ENCODE assay signal across 8 mouse cellular contexts in genomic region chr7:84528796-84529533, GRCm38 (mm10). TPM values are rescaled to one million over a fixed set of nuclear protein-coding genes. Genes with fewer than 3 reads are reported as not detected.
DNase-seq lines count a peak whose midpoint lies in the region; ATAC-seq and TF ChIP-seq lines count a peak whose summit lies in the region.

Gene Gm2115, plus strand, starts transcription at chr7:84528954.

- no peaks in the 10 kb centered on the region for H3K4me1 ChIP-seq in lung, postnatal 0 days (ENCODE audit: insufficient read depth, low read depth, low read length)

- peak within 1 kb of the TSS; percentile 30 for H3K4me3 ChIP-seq in lung, postnatal 0 days (ENCODE audit: low read depth, low read length)

- peak within 1 kb of the TSS; percentile 56 for H3K4me2 ChIP-seq in lung, postnatal 0 days (replicated peaks; ENCODE audit: low read depth, low read length)

- ATAC-seq in lung, postnatal 0 days: peak; percentile 81

- under 1% methylated on average over 52 of the region's 52 CpGs for WGBS in lung, postnatal 0 days

- H3K27me3 ChIP-seq in lung, postnatal 0 days (replicated peaks; ENCODE audit: insufficient read depth, low read length): peaks cover 11% of the 10 kb centered on the region; the same call in 1 of the 2 replicates

- no peaks in the 10 kb centered on the region for H3K36me3 ChIP-seq in lung, postnatal 0 days (ENCODE audit: insufficient read depth, low read length)

- H3K27ac ChIP-seq in lung, postnatal 0 days (ENCODE audit: low read length): no peak within 1 kb of the TSS

- no peaks in the 10 kb centered on the region for H3K9me3 ChIP-seq in lung, postnatal 0 days (ENCODE audit: low read length)

- no peak for TF ChIP-seq EP300 in lung, postnatal 0 days (IDR thresholded peaks at IDR 0.05)

- peak; percentile 18 for DNase-seq in ovary, adult 18-20 months (ENCODE audit: low spot score)
- no peak for DNase-seq in ovary, postnatal 10 days (ENCODE audit: low spot score)
- peak; percentile 46 for DNase-seq in embryo, embryonic 9.5 days (ENCODE audit: extremely low spot score)
- peak; percentile 61 for DNase-seq in heart, postnatal 4 days
- DNase-seq in layer of hippocampus, adult 8-10 months (ENCODE audit: low spot score in 2 of 2): peak; percentile 13 to 48
- DNase-seq in lung, postnatal 0 days (ENCODE audit: low spot score): peak; percentile 69
- DNase-seq in right cerebral cortex, postnatal 10 days (ENCODE audit: low spot score in 2 of 2): peak; percentile 38 to 65
- DNase-seq in natural killer cell, adult 2 months (ENCODE audit: low spot score in 2 of 2): no peak

- H3K9ac ChIP-seq in lung, postnatal 0 days (replicated peaks; ENCODE audit: low read depth): no peak within 1 kb of the TSS

- TF ChIP-seq CTCF in lung, postnatal 0 days (IDR thresholded peaks at IDR 0.05): no peak

RNA-seq across cellular contexts. Expression of gene Gm2115, which starts in this region (rescaled TPM):
- under 1 TPM; 0.07 TPM for total RNA-seq in heart, postnatal 4 days (2021)
- 10 to 100 TPM; 56.1 to 86.9 (median 68.5) TPM for total RNA-seq in layer of hippocampus, adult 8-10 months (2022)
- polyA plus RNA-seq in lung, postnatal 0 days (2015; fragmentation: Nextera tagmentation; extraction: Ambion mirVana): 0.44 and 0.45 TPM in 2 replicates

Comparison
In these comparisons a context has a peak if more than half of its experiments do, and no peak if none do; other contexts are left out.
1. RNA of gene Gm2115 (total RNA-seq): 56.1 to 86.9 TPM in layer of hippocampus, adult 8-10 months; 0.07 TPM in heart, postnatal 4 days; every median in the first group is over 10 times any median in the second.
2. DNase-seq: peak in ovary, adult 18-20 months (single experiment), embryo, embryonic 9.5 days (single experiment), layer of hippocampus, adult 8-10 months (2 of 2) and right cerebral cortex, postnatal 10 days (2 of 2); none in ovary, postnatal 10 days (single experiment) and natural killer cell, adult 2 months (0 of 2).
3. Peak in DNase-seq in heart, postnatal 4 days; RNA of the gene not detected or under 1 TPM.
4. Peak in DNase-seq, ATAC-seq, H3K4me3 ChIP-seq and H3K4me2 ChIP-seq in lung, postnatal 0 days; RNA of the gene not detected or under 1 TPM.